Mouse (Mus musculus): ENCODE measurements at regions not wholly inside any gene's neighbourhood (a gene's known extent, or its start where the extent isn't known, plus 50 kb on each side); places are given as distances from the start of the nearest gene placed in this dataset.
A peak's percentile ranks its signal among the peaks of the same experiment; 100 is the strongest.

GRCm38 (mm10) chr5:45025383-45025782 is 225.9 kb upstream of the Ldb2 start:
- H3K4me1 ChIP-seq (replicated peaks), result no peaks in the 10 kb centered on the region
- 89% methylated on average over 2 of the region's 2 CpGs for WGBS
- H3K9me3 ChIP-seq (replicated peaks), result no peaks in the 10 kb centered on the region
- ATAC-seq (ENCODE audit: insufficient number of reproducible peaks, low FRiP score), result no peak
- H3K27ac ChIP-seq (ENCODE audit: poor library complexity, severe bottlenecking), result no peak overlapping the region
- no peaks in the 10 kb centered on the region for H3K27me3 ChIP-seq (replicated peaks)
- no peak overlapping the region for H3K4me2 ChIP-seq
- no peaks in the 10 kb centered on the region for H3K36me3 ChIP-seq
- no peak overlapping the region for H3K9ac ChIP-seq
- no peak overlapping the region for H3K4me3 ChIP-seq

DNA sequence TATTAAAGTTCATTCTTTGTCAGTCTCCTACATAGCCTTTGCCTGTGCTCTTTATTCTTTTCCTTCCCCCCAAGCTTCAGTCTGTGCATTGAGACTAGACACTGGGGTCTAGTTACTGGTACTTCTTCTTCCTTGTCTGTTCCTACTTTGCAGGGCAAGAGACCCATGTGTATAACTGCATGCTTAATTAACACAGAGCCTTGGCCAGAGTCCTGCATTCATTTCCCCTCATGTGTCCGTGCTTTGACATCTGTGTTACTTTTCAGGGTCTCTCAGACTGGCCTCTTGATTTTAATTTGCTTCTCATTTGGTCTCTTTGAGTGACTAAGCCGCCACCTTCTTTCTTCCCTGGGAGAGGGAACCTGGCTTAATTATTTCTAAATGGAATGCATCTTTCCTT is 208.4 kb upstream of the Ldb2 start:
- H3K9ac ChIP-seq, result no peak overlapping the region
- no peak for ATAC-seq (ENCODE audit: insufficient number of reproducible peaks, low FRiP score)
- H3K9me3 ChIP-seq (replicated peaks), result no peaks in the 10 kb centered on the region
- WGBS, result 70% methylated on average over 2 of the region's 2 CpGs
- no peaks in the 10 kb centered on the region for H3K27me3 ChIP-seq (replicated peaks)
- H3K4me2 ChIP-seq, result no peak overlapping the region
- no peak overlapping the region for H3K4me3 ChIP-seq
- no peak overlapping the region for H3K27ac ChIP-seq (ENCODE audit: poor library complexity, severe bottlenecking)
- H3K4me1 ChIP-seq (replicated peaks), result no peaks in the 10 kb centered on the region
- H3K36me3 ChIP-seq, result no peaks in the 10 kb centered on the region

DNA sequence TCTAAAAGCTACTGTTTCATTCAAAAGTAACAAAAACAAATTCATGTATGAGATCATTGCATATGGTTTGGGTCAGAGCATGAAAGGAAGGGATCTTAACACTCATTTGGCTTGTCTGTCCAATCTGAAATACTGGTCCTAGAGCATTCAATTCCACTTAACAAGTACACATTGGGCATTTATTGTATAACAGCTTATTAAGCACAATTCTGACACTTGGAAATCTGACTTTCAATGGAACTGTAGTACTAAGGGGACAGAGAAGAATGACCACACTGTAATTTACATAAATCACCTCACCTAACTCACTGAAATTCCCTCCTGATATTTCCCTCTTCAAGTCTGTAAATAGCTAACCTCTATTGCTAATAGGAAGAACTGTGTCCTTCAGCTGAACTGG is 201.5 kb upstream of the Ldb2 start:
- no peaks in the 10 kb centered on the region for H3K9me3 ChIP-seq (replicated peaks)
- H3K27ac ChIP-seq (ENCODE audit: poor library complexity, severe bottlenecking), result no peak overlapping the region
- no peak for ATAC-seq (ENCODE audit: insufficient number of reproducible peaks, low FRiP score)
- no peak overlapping the region for H3K4me3 ChIP-seq
- no peaks in the 10 kb centered on the region for H3K27me3 ChIP-seq (replicated peaks)
- H3K36me3 ChIP-seq, result no peaks in the 10 kb centered on the region
- no peak overlapping the region for H3K4me2 ChIP-seq
- H3K9ac ChIP-seq, result no peak overlapping the region
- H3K4me1 ChIP-seq (replicated peaks), result no peaks in the 10 kb centered on the region

DNA sequence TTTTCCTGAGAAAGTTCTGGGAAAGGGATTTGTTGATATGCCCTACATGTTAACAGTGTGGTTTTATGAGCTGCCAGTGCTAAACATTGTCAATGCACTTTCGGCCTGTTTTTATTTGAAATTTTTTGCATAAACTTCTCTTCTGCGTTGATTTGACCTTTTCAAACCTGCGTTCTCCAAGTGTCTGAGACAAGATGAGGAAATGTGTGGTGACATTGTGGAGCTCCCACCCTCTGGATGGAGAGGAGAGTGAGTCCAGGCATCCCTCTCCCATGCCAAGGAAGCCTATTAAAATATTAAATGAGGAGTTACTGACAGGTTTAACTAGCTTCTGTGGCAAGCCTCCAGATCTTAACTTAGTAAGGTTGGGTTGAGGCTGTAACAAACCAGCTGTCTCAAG is 199.6 kb upstream of the Ldb2 start:
- Histone ChIP-seq H3K4me3 (no peak overlapping the region), H3K4me2 (no peak overlapping the region), H3K27ac (ENCODE audit: poor library complexity, severe bottlenecking) (no peak overlapping the region), H3K27me3 (replicated peaks) (no peaks in the 10 kb centered on the region), H3K9me3 (replicated peaks) (no peaks in the 10 kb centered on the region), H3K9ac (no peak overlapping the region), H3K36me3 (no peaks in the 10 kb centered on the region), H3K4me1 (replicated peaks) (no peaks in the 10 kb centered on the region)
- ATAC-seq (ENCODE audit: insufficient number of reproducible peaks, low FRiP score), result no peak
- WGBS, result 69% methylated on average over 3 of the region's 3 CpGs

DNA sequence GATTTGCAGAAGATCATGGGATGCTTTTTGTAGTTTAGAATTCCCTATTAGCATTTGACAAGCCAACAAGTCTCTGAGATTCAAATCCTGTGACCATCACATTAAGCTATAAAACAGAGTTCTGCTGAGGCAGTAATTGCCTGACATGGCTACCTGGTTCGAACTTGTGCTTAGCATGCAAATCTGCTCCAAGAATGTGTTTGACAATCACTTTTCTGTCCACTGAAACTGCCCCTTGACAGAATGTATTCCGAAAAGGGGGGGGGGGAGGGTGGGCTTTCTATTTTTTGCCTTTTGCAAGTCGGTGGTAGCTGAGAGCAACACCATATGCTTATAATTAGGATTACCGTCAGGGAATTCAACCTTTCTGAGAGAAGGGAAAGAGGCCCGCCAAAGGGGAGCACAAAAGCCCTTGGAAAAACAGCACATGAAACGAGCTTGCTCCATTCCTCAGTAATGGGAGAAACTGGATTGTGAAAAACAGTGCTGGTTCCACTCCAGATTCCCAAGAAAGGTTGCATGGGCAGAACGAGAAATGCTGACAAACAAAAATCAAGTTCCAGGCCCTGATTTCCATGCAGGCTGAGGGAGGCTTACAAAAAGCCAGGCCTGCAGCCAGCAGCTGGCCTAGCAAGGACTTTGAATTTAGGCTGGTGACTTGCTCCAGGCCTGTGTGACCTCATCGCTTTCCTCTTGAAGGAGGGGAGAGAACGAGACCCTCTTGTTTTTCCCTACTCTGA is 176.1 kb upstream of the Ldb2 start:
- Histone ChIP-seq H3K4me1 (replicated peaks) (peaks cover 5% of the 10 kb centered on the region; the same call in 1 of the 2 replicates), H3K27me3 (replicated peaks) (no peaks in the 10 kb centered on the region), H3K9me3 (replicated peaks) (no peaks in the 10 kb centered on the region), H3K36me3 (no peaks in the 10 kb centered on the region), H3K27ac (ENCODE audit: poor library complexity, severe bottlenecking) (peak overlapping the region; percentile 33; the same call in 1 of the 2 replicates), H3K4me3 (no peak overlapping the region), H3K4me2 (0 out of 2 replicates have a peak overlapping the region, but pooled peaks have one; percentile 2), H3K9ac (no peak overlapping the region)
- no peak for ATAC-seq (ENCODE audit: insufficient number of reproducible peaks, low FRiP score)
- 36% methylated on average over 9 of the region's 9 CpGs for WGBS

GRCm38 (mm10) chr5:44943023-44943921 is 143.8 kb upstream of the Ldb2 start:
- Histone ChIP-seq H3K36me3 (no peaks in the 10 kb centered on the region), H3K27me3 (replicated peaks) (no peaks in the 10 kb centered on the region), H3K4me1 (replicated peaks) (0 out of 2 replicates have a peak, but pooled peaks cover 5% of the 10 kb centered on the region), H3K27ac (ENCODE audit: poor library complexity, severe bottlenecking) (no peak overlapping the region), H3K4me2 (no peak overlapping the region), H3K9me3 (replicated peaks) (no peaks in the 10 kb centered on the region), H3K9ac (no peak overlapping the region), H3K4me3 (no peak overlapping the region)
- no peak for ATAC-seq (ENCODE audit: insufficient number of reproducible peaks, low FRiP score)
- 56% methylated on average over 7 of the region's 7 CpGs for WGBS

- Histone ChIP-seq H3K27ac (ENCODE audit: poor library complexity, severe bottlenecking) (no peak overlapping the region), H3K27me3 (replicated peaks) (no peaks in the 10 kb centered on the region), H3K4me1 (replicated peaks) (0 out of 2 replicates have a peak, but pooled peaks cover 5% of the 10 kb centered on the region), H3K4me3 (no peak overlapping the region), H3K4me2 (no peak overlapping the region), H3K9me3 (replicated peaks) (no peaks in the 10 kb centered on the region), H3K9ac (no peak overlapping the region), H3K36me3 (no peaks in the 10 kb centered on the region)
- ATAC-seq (ENCODE audit: insufficient number of reproducible peaks, low FRiP score), result no peak
- 62% methylated on average over 2 of the region's 2 CpGs for WGBS
Measured at GRCm38 (mm10) chr5:44942575-44942974, 143.1 kb upstream of the Ldb2 start.

DNA sequence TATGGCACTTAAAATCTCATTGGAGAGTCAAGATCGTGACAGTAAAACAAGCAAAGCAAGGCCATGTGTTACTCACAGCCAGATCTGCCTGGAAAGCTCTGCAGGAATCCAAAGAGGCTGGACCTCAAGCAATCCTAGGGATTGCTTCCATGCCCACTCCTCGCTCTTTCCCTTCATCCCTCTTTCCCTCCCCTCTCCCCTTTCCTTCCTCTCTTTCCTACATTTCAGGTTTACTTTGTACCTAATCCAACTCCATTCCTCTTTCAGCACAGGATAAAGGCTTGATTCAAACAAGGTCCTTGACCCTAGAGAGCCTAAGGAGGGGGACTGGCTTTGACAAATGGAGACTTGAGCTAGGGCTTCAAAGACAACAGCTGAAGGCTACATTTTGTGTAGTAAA is 126.0 kb upstream of the Ldb2 start:
- no peak for ATAC-seq (ENCODE audit: insufficient number of reproducible peaks, low FRiP score)
- H3K4me1 ChIP-seq (replicated peaks), result no peaks in the 10 kb centered on the region
- 35% methylated on average over 2 of the region's 2 CpGs for WGBS

DNA sequence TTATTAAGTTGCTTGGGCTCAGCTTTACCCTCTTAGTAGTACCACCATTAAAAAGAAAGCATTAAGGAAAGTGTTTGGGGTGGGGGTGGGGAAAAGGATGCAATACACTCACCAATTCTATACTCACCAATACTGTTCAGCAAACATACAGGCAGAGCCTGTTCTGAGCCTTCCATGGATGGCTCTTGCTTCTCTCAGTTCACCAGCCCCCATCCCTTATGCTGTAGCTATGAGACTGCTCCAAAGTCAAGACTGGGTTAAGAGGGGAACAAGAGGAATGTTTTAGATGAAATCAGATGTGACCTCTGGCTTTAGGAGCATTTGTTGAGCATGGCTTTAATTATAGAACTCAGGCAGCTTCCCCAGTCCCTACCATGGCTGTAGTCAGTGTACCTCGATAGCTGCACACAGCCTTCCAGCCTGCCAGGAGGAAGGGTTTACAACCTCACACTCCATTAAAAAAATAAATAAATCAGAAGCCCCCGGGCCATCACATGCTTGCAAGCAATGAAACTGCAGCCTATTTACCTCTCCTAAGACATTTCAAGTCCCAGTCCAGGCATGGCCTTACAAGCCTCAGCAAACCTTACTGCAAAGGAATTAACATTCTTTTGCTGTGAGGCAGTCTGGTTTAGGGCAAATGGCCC is 122.8 kb upstream of the Ldb2 start:
- no peak overlapping the region for H3K4me2 ChIP-seq
- H3K4me1 ChIP-seq (replicated peaks), result no peaks in the 10 kb centered on the region
- WGBS, result 60% methylated on average over 2 of the region's 2 CpGs
- H3K27ac ChIP-seq (ENCODE audit: poor library complexity, severe bottlenecking), result no peak overlapping the region
- no peak overlapping the region for H3K4me3 ChIP-seq
- H3K9ac ChIP-seq, result no peak overlapping the region
- no peak for ATAC-seq (ENCODE audit: insufficient number of reproducible peaks, low FRiP score)
- no peaks in the 10 kb centered on the region for H3K27me3 ChIP-seq (replicated peaks)
- no peaks in the 10 kb centered on the region for H3K36me3 ChIP-seq
- no peaks in the 10 kb centered on the region for H3K9me3 ChIP-seq (replicated peaks)

More for the DNA sequence above, 126.0 kb upstream of the Ldb2 start:
- Histone ChIP-seq H3K4me3 (no peak overlapping the region), H3K9ac (no peak overlapping the region), H3K27me3 (replicated peaks) (no peaks in the 10 kb centered on the region), H3K4me2 (no peak overlapping the region), H3K36me3 (no peaks in the 10 kb centered on the region), H3K27ac (ENCODE audit: poor library complexity, severe bottlenecking) (no peak overlapping the region), H3K9me3 (replicated peaks) (no peaks in the 10 kb centered on the region)

DNA sequence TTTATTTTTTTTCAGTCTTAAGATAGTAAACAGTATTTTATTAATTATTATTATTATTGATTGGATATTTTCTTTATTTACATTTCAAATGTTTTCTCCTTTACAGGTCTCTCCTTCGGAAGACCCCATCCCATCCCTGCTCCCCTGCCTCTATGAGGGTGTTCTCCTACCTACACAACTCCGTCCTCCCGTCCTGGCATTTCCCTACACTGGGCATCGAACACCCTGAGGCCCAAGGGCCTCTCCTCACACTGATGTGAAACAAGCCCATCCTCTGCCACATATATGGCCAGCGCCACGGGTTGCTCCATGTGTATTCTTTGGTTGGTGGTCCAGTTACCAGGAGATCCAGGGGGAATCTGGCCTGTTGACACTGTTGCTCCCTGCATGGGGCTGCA is 118.3 kb upstream of the Ldb2 start:
- H3K36me3 ChIP-seq, result no peaks in the 10 kb centered on the region
- no peaks in the 10 kb centered on the region for H3K4me1 ChIP-seq (replicated peaks)
- no peak overlapping the region for H3K4me2 ChIP-seq
- H3K9me3 ChIP-seq (replicated peaks), result no peaks in the 10 kb centered on the region
- no peak for ATAC-seq (ENCODE audit: insufficient number of reproducible peaks, low FRiP score)
- 82% methylated on average over 6 of the region's 6 CpGs for WGBS
- no peak overlapping the region for H3K27ac ChIP-seq (ENCODE audit: poor library complexity, severe bottlenecking)
- no peak overlapping the region for H3K4me3 ChIP-seq
- no peaks in the 10 kb centered on the region for H3K27me3 ChIP-seq (replicated peaks)
- no peak overlapping the region for H3K9ac ChIP-seq

- Histone ChIP-seq H3K36me3 (no peaks in the 10 kb centered on the region), H3K9me3 (replicated peaks) (no peaks in the 10 kb centered on the region), H3K4me1 (replicated peaks) (no peaks in the 10 kb centered on the region), H3K27ac (ENCODE audit: poor library complexity, severe bottlenecking) (no peak overlapping the region), H3K4me2 (no peak overlapping the region), H3K4me3 (no peak overlapping the region), H3K9ac (no peak overlapping the region), H3K27me3 (replicated peaks) (no peaks in the 10 kb centered on the region)
- WGBS, result 71% methylated on average over 16 of the region's 16 CpGs
- ATAC-seq (ENCODE audit: insufficient number of reproducible peaks, low FRiP score), result no peak
Measured at GRCm38 (mm10) chr5:44917173-44917815, 117.8 kb upstream of the Ldb2 start.

Measured in heart, embryonic 12.5 days (tissue).